24 mouse cellular contexts compared by ENCODE assay signal in the genomic region with DNA sequence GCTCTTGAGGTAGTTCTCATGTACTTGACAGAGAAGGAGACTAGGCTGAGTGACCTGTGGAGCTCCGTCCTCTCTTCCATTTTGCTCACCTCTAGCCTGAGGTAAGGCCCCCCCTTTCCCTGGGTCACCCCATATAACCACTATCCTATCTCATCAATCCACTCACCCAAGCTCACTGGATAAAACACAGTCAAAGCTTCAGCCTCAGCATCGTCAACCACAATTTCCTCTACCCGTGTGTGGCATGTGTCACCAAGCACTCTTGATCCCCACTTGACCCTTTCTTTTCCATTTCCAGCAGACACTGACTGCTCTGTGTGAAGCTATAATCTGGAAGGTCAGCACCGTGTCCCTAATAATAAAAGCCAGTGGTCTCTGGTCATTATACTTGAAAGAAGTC.
DNase-seq lines count a peak whose midpoint lies in the region; ATAC-seq and TF ChIP-seq lines count a peak whose summit lies in the region.
"Had no signal": no experiment of that assay in that cellular context is flagged by ENCODE, and none has a peak within 500 bp of the region (broad histone marks: within the 10 kb centered on the region; RNA-seq: fewer than 3 reads in every experiment).

No protein-coding gene starts in this region.

- no peak for TF ChIP-seq POLR2A in MEL (IDR thresholded peaks at IDR 0.05; ENCODE audit: control insufficient read depth in 1 of 2, insufficient read depth in 1 of 2, low read depth in 1 of 2, low read length in 2 of 2, poor library complexity in 1 of 2)

- peaks cover 0 to 9% of the 10 kb centered on the region in 2 experiments; a peak in 3 of 4 replicates for H3K36me3 ChIP-seq in MEL (ENCODE audit: control insufficient read depth in 1 of 2, insufficient read depth in 2 of 2, low read length in 2 of 2)
- H3K36me3 ChIP-seq: embryonic facial prominence, embryonic 13.5 days; embryonic facial prominence, embryonic 15.5 days; forebrain, embryonic 10.5 days; forebrain, embryonic 12.5 days had no signal

- no peak for TF ChIP-seq RAD21 in MEL (IDR thresholded peaks at IDR 0.05; ENCODE audit: low read depth, low read length)

- H3K9ac ChIP-seq in MEL (ENCODE audit: control insufficient read depth, low read depth, low read length, poor library complexity, severe bottlenecking) = no peak overlapping the region
- H3K9ac ChIP-seq: embryonic facial prominence, embryonic 13.5 days; embryonic facial prominence, embryonic 15.5 days; forebrain, embryonic 12.5 days had no signal

- peak; percentile 25 to 70; a peak in 3 of 4 replicates for TF ChIP-seq EP300 in MEL (IDR thresholded peaks at IDR 0.05; ENCODE audit: low read depth in 1 of 2, low read length in 2 of 2)

- DNase-seq in 416B (ENCODE audit: low read depth) = peak; percentile 78
- peak; percentile 24 for DNase-seq in MEL (ENCODE audit: low read depth, low spot score)
- peak; percentile 23 to 46 for DNase-seq in natural killer cell, adult 2 months (ENCODE audit: low spot score in 2 of 2)
- no peak for DNase-seq in cerebellum, adult 9-11 months
- DNase-seq in left cerebral cortex, postnatal 36 days (ENCODE audit: low spot score in 2 of 2) = no peak
- DNase-seq: adrenal gland, adult 2 months; adrenal gland, postnatal 10 days; adrenal gland, postnatal 25 days; B cell, adult 2 months; cerebellum, adult 11 months; cerebellum, adult 18-20 months; cerebellum, adult 8-10 months; cerebellum, postnatal 10 days; cerebellum, postnatal 25 days; embryo, embryonic 11 days had no signal

- no peak for TF ChIP-seq CTCF in MEL (IDR thresholded peaks at IDR 0.05 in 2 of 3, conservative IDR thresholded peaks at IDR 0.05 in 1 of 3; ENCODE audit: control insufficient read depth in 1 of 3, insufficient read depth in 1 of 3, low read depth in 2 of 3, low read length in 3 of 3, poor library complexity in 1 of 3, severe bottlenecking in 1 of 3)

- intact Hi-C loops in left cerebral cortex, postnatal 36 days (cut with DNase I) = no loop called here

- H3K9me3 ChIP-seq in MEL (replicated peaks; ENCODE audit: insufficient read depth, low read length) = no peaks in the 10 kb centered on the region
- H3K9me3 ChIP-seq: embryonic facial prominence, embryonic 13.5 days; embryonic facial prominence, embryonic 15.5 days; forebrain, embryonic 10.5 days; forebrain, embryonic 12.5 days had no signal

- ATAC-seq in megakaryocyte, adult 5-6 weeks (ENCODE audit: poor library complexity, severe bottlenecking) = peak; percentile 40; the same call in 1 of the 2 replicates
- ATAC-seq in CD4-positive, CD25-positive, alpha-beta regulatory T cell, adult 4 months = no peak
- ATAC-seq: forebrain, embryonic 14.5 days; forebrain, embryonic 16.5 days had no signal

- H3K4me1 ChIP-seq in MEL (ENCODE audit: control insufficient read depth in 1 of 2, insufficient read depth in 2 of 2, low read length in 2 of 2) = peaks cover 7 to 9% of the 10 kb centered on the region in 2 experiments
- H3K4me1 ChIP-seq: embryonic facial prominence, embryonic 15.5 days had no signal

- H3K27me3 ChIP-seq in MEL (ENCODE audit: control insufficient read depth in 1 of 2, insufficient read depth in 2 of 2, low read length in 2 of 2) = no peaks in the 10 kb centered on the region
- H3K27me3 ChIP-seq: embryonic facial prominence, embryonic 13.5 days; embryonic facial prominence, embryonic 15.5 days; forebrain, embryonic 12.5 days had no signal

- H3K27ac ChIP-seq in MEL (ENCODE audit: control insufficient read depth, low read depth, low read length) = no peak overlapping the region
- H3K27ac ChIP-seq: embryonic facial prominence, embryonic 13.5 days; embryonic facial prominence, embryonic 15.5 days; forebrain, embryonic 10.5 days; forebrain, embryonic 12.5 days had no signal

- no peak overlapping the region for H3K4me3 ChIP-seq in MEL (ENCODE audit: control insufficient read depth in 1 of 2, insufficient read depth in 1 of 2, low read depth in 2 of 2, low read length in 2 of 2)
- H3K4me3 ChIP-seq: embryonic facial prominence, embryonic 13.5 days; embryonic facial prominence, embryonic 15.5 days; erythroblast, embryonic 14.5 days; forebrain, embryonic 10.5 days; forebrain, embryonic 12.5 days had no signal

- no peaks in the 10 kb centered on the region for H3K79me2 ChIP-seq in MEL (ENCODE audit: control insufficient read depth, insufficient read depth, low read length, poor library complexity)

TF ChIP-seq in MEL, 35 proteins besides CTCF, POLR2A, EP300 and RAD21:
- TF ChIP-seq RCOR1 (IDR thresholded peaks at IDR 0.05; ENCODE audit: low read depth, low read length) (peak; percentile 17; the same call in 1 of the 2 replicates), E2F4 (IDR thresholded peaks at IDR 0.05; ENCODE audit: borderline replicate concordance, low read depth, low read length) (no peak), ELF1 (IDR thresholded peaks at IDR 0.05; ENCODE audit: low read depth, low read length) (no peak), ZNF384 (IDR thresholded peaks at IDR 0.05; ENCODE audit: low read depth, low read length) (no peak), GATA1 (IDR thresholded peaks at IDR 0.05; ENCODE audit: low read depth, low read length) (peak; percentile 32; the same call in 1 of the 2 replicates), TCF12 (IDR thresholded peaks at IDR 0.05; ENCODE audit: low read depth, low read length) (peak; percentile 63), ETS1 (IDR thresholded peaks at IDR 0.05; ENCODE audit: low read depth, low read length) (peak; percentile 24; the same call in 1 of the 2 replicates), GABPA (IDR thresholded peaks at IDR 0.05; ENCODE audit: low read depth, low read length) (no peak), UBTF (IDR thresholded peaks at IDR 0.05; ENCODE audit: borderline replicate concordance, insufficient read depth, low read depth, low read length) (no peak), NELFE (IDR thresholded peaks at IDR 0.05; ENCODE audit: low read depth, low read length) (no peak), BHLHE40 (IDR thresholded peaks at IDR 0.05; ENCODE audit: borderline replicate concordance, low read depth, low read length) (peak; percentile 54; the same call in 1 of the 2 replicates)
TF ChIP-seq in MEL: peak in this region for 5.

Comparison
In these comparisons a context has a peak if more than half of its experiments do, and no peak if none do; other contexts are left out.
1. DNase-seq: peak in 416B (single experiment), MEL (single experiment) and natural killer cell, adult 2 months (2 of 2); none in cerebellum, adult 9-11 months (single experiment) and left cerebral cortex, postnatal 36 days (0 of 2).